Mouse (Mus musculus) ES-Bruce4 (cell line): Measurements from ENCODE around the gene Atg4c. TPM values are rescaled to one million over a fixed set of nuclear protein-coding genes. Genes with fewer than 3 reads are reported as not detected.

ENCODE experiments used
- H3K27ac ChIP-seq: 2 replicates; pipeline ENCODE4 v1.5.1; 2012; ENCODE audit warnings: low read length, inconsistent platforms; ENCODE audit not compliant: insufficient read depth
- H3K27me3 ChIP-seq: 2 replicates; pipeline ENCODE4 v1.6.1; 2012; ENCODE audit warnings: mild to moderate bottlenecking, low read length, inconsistent platforms; ENCODE audit not compliant: control insufficient read depth, poor library complexity, insufficient read depth, severe bottlenecking
- H3K36me3 ChIP-seq: 2 replicates; pipeline ENCODE4 v1.6.1; 2012; ENCODE audit warnings: inconsistent platforms, mild to moderate bottlenecking, low read length, moderate library complexity; ENCODE audit not compliant: control insufficient read depth, poor library complexity, insufficient read depth, severe bottlenecking
- H3K4me1 ChIP-seq: one replicate; pipeline ENCODE4 v1.8.1; 2011; ENCODE audit warnings: low read length; ENCODE audit not compliant: control insufficient read depth, insufficient read depth
- H3K4me3 ChIP-seq: 2 replicates; pipeline ENCODE4 v1.5.1; 2011; ENCODE audit warnings: low read depth, mild to moderate bottlenecking, low read length
- H3K9ac ChIP-seq: 2 replicates; pipeline ENCODE4 v1.6.1; 2012; ENCODE audit warnings: low read depth, mild to moderate bottlenecking, inconsistent platforms; ENCODE audit not compliant: poor library complexity, severe bottlenecking
- H3K9me3 ChIP-seq: replicated peaks from 2 replicates; pipeline ENCODE4 v1.6.1; 2012; ENCODE audit warnings: mild to moderate bottlenecking, low read length, inconsistent platforms; ENCODE audit not compliant: control insufficient read depth, poor library complexity, insufficient read depth, severe bottlenecking
- CTCF ChIP-seq: IDR thresholded peaks from one replicate; pipeline ENCODE4 v1.8.1; 2011; ENCODE audit warnings: low read depth, low read length
- EP300 ChIP-seq: IDR thresholded peaks from 2 replicates; pipeline ENCODE4 v1.6.1; 2011; ENCODE audit warnings: low read depth, low read length; ENCODE audit not compliant: insufficient read depth
- POLR2A ChIP-seq: IDR thresholded peaks from one replicate; pipeline ENCODE4 v1.8.1; 2011; ENCODE audit warnings: low read length; ENCODE audit not compliant: insufficient read depth
- polyA plus RNA-seq: library from polyadenylated mRNA; stranded (reverse); fragments of >200 nt; gene quantifications from 2 replicates; pipeline ENCODE4 v1.2.4, GENCODE M21; 2011; ENCODE audit warnings: low read depth; ENCODE audit not compliant: missing spikeins, insufficient read depth, insufficient read length

The Atg4c gene
- polyA plus RNA-seq, 1 experiment = 16.5 TPM

- TF ChIP-seq EP300 = no peak
- TF ChIP-seq CTCF = no peak
- TF ChIP-seq POLR2A = no peak
- Histone ChIP-seq H3K4me1 (no peaks in the 10 kb centered on the region), H3K36me3 (no peaks in the 10 kb centered on the region), H3K4me3 (no peak overlapping the region), H3K9ac (no peak overlapping the region), H3K9me3 (no peaks in the 10 kb centered on the region), H3K27me3 (no peaks in the 10 kb centered on the region), H3K27ac (no peak overlapping the region)
Measured at GRCm38 (mm10) chr4:99210087-99210486, 16.4 kb downstream of the Atg4c start.

GRCm38 (mm10) chr4:99211606-99212005, 17.9 kb downstream of the Atg4c start:
- TF ChIP-seq CTCF = no peak
- TF ChIP-seq POLR2A = no peak
- Histone ChIP-seq H3K9me3 (no peaks in the 10 kb centered on the region), H3K9ac (no peak overlapping the region), H3K36me3 (no peaks in the 10 kb centered on the region), H3K4me1 (no peaks in the 10 kb centered on the region), H3K27me3 (no peaks in the 10 kb centered on the region), H3K27ac (no peak overlapping the region), H3K4me3 (no peak overlapping the region)

GRCm38 (mm10) chr4:99213123-99213522, 19.4 kb downstream of the Atg4c start:
- H3K4me1 ChIP-seq = no peaks in the 10 kb centered on the region
- H3K9me3 ChIP-seq = no peaks in the 10 kb centered on the region
- H3K27me3 ChIP-seq = no peaks in the 10 kb centered on the region
- no peak overlapping the region for H3K4me3 ChIP-seq
- TF ChIP-seq CTCF = no peak
- no peak for TF ChIP-seq POLR2A
- TF ChIP-seq EP300 = no peak
- no peak overlapping the region for H3K27ac ChIP-seq
- H3K9ac ChIP-seq = no peak overlapping the region
- no peaks in the 10 kb centered on the region for H3K36me3 ChIP-seq

GRCm38 (mm10) chr4:99222221-99222620, 28.5 kb downstream of the Atg4c start:
- no peaks in the 10 kb centered on the region for H3K27me3 ChIP-seq
- H3K9ac ChIP-seq = no peak overlapping the region
- H3K27ac ChIP-seq = no peak overlapping the region
- H3K4me1 ChIP-seq = no peaks in the 10 kb centered on the region
- H3K4me3 ChIP-seq = no peak overlapping the region
- H3K9me3 ChIP-seq = no peaks in the 10 kb centered on the region
- TF ChIP-seq POLR2A = no peak
- TF ChIP-seq CTCF = no peak
- TF ChIP-seq EP300 = no peak
- no peaks in the 10 kb centered on the region; the same call in 1 of the 2 replicates for H3K36me3 ChIP-seq

- Histone ChIP-seq H3K4me1 (no peaks in the 10 kb centered on the region), H3K9me3 (no peaks in the 10 kb centered on the region), H3K4me3 (no peak overlapping the region), H3K27me3 (no peaks in the 10 kb centered on the region), H3K9ac (no peak overlapping the region), H3K36me3 (no peaks in the 10 kb centered on the region; the same call in 1 of the 2 replicates), H3K27ac (no peak overlapping the region)
- TF ChIP-seq POLR2A (no peak), EP300 (no peak), CTCF (no peak)
Measured at GRCm38 (mm10) chr4:99224790-99225189, 31.1 kb downstream of the Atg4c start.

GRCm38 (mm10) chr4:99227226-99227625, 33.5 kb downstream of the Atg4c start:
- no peak for TF ChIP-seq CTCF
- TF ChIP-seq POLR2A = no peak
- no peak for TF ChIP-seq EP300

More at GRCm38 (mm10) chr4:99227226-99227625, 33.5 kb downstream of the Atg4c start:
- Histone ChIP-seq H3K36me3 (no peaks in the 10 kb centered on the region; the same call in 1 of the 2 replicates), H3K9ac (no peak overlapping the region), H3K27ac (no peak overlapping the region), H3K9me3 (no peaks in the 10 kb centered on the region), H3K27me3 (no peaks in the 10 kb centered on the region), H3K4me1 (no peaks in the 10 kb centered on the region), H3K4me3 (no peak overlapping the region)
